Mouse (Mus musculus) stomach, postnatal 0 days (tissue): Measurements from ENCODE around the gene Vwf.

Experiments used
- CTCF ChIP-seq: IDR thresholded peaks from 2 replicates; pipeline ENCODE4 v1.5.1; 2016; ENCODE audit warnings: antibody characterized with exemption, low read depth, mild to moderate bottlenecking, moderate library complexity
- EP300 ChIP-seq: optimal IDR thresholded peaks from 2 replicates; pipeline ENCODE3; 2016; ENCODE audit warnings: antibody characterized with exemption

- TF ChIP-seq EP300: no peak
- no peak for TF ChIP-seq CTCF
Observed at GRCm38 (mm10) chr6:125594825-125595224, 48.3 kb downstream of the Vwf start.
